Mouse (Mus musculus) kidney, adult 2 months (tissue): ENCODE measurements at regions not wholly inside any gene's neighbourhood (a gene's known extent, or its start where the extent isn't known, plus 50 kb on each side); places are given as distances from the start of the nearest gene placed in this dataset.
"Not testable (repeated sequence)": the region's sequence is repeated elsewhere in the genome, so short reads cannot be mapped to it uniquely, and the experiment has no call there.

Source experiments
- DNase-seq: peaks from one replicate; pipeline ENCODE4 v3.0.0; 2021
- H3K27ac ChIP-seq: fragments of 200-500 bp; 2 replicates; pipeline ENCODE4 v1.5.1; 2012; ENCODE audit warnings: low read depth, low read length, control low read depth, inconsistent platforms; ENCODE audit not compliant: insufficient read depth
- H3K27me3 ChIP-seq: fragments of 200-500 bp; replicated peaks from 2 replicates; pipeline ENCODE4 v1.6.1; 2012; ENCODE audit warnings: mild to moderate bottlenecking, moderate library complexity, low read length, inconsistent platforms; ENCODE audit not compliant: control insufficient read depth, insufficient read depth
- H3K36me3 ChIP-seq: fragments of 200-500 bp; 2 replicates; pipeline ENCODE4 v1.6.1; 2012; ENCODE audit warnings: mild to moderate bottlenecking, moderate library complexity, low read length, inconsistent platforms; ENCODE audit not compliant: control insufficient read depth, insufficient read depth
- H3K4me1 ChIP-seq: fragments of 200-500 bp; 2 replicates; pipeline ENCODE4 v1.6.1; 2011; ENCODE audit warnings: low read length; ENCODE audit not compliant: control insufficient read depth, insufficient read depth
- H3K4me3 ChIP-seq: fragments of 200-500 bp; 2 replicates; pipeline ENCODE4 v1.5.1; 2011; ENCODE audit warnings: mild to moderate bottlenecking, low read depth, low read length, control low read depth; ENCODE audit not compliant: insufficient read depth
- CTCF ChIP-seq: fragments of 200-500 bp; conservative IDR thresholded peaks from 2 replicates; pipeline ENCODE4 v1.5.1; 2011; ENCODE audit warnings: low read depth, mild to moderate bottlenecking, control low read depth, low read length, moderate library complexity, mixed read lengths; ENCODE audit not compliant: insufficient read depth, insufficient read length
- POLR2A ChIP-seq: fragments of 200-500 bp; IDR thresholded peaks from one replicate; pipeline ENCODE4 v1.6.1; 2011; ENCODE audit warnings: low read depth, low read length, control low read depth
- WGBS: fragments of 180-500 bp; shearing (Covaris S2); methylation state at CpG from one replicate; pipeline ENCODE4 v1.1.7; 2018; 5-methylcytosine and 5-hydroxymethylcytosine counted together

DNA sequence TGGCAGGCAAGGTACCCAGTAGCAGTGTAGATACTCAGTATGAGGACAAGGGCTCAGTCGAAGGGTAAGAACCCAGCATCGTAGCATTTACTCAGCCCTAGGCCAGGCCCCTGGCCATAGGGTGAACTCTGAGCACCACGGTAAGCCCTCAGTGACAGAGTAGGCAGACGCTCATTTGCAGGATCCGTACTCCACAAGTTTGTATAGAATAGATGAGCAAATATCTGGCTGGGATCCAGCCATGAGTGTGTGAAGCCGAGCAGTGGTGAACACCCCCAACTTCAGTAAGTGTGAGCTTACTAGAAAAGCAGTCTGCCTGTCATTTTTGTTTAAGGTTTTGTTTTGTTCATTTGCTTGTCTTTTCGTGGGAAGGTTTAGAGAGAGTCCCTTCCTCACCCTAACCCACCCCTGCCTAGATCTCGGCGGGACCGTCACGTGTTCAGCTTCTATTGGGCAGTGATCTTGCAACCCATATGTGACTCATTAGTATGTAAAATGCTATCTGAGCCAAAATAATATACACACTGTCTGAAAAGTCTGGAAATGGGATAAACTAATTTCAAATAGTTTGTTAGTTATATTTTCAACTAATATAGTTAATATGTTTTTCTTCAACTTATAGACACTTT lies 76.3 kb downstream of the Gm5447 start:
- no peak overlapping the region for H3K27ac ChIP-seq
- DNase-seq: no peak
- H3K36me3 ChIP-seq: no peaks in the 10 kb centered on the region
- WGBS: 89% methylated on average over 11 of the region's 11 CpGs
- H3K4me1 ChIP-seq: no peaks in the 10 kb centered on the region
- no peak overlapping the region for H3K4me3 ChIP-seq
- TF ChIP-seq CTCF (no peak), POLR2A (no peak)
- H3K27me3 ChIP-seq: no peaks in the 10 kb centered on the region

DNA sequence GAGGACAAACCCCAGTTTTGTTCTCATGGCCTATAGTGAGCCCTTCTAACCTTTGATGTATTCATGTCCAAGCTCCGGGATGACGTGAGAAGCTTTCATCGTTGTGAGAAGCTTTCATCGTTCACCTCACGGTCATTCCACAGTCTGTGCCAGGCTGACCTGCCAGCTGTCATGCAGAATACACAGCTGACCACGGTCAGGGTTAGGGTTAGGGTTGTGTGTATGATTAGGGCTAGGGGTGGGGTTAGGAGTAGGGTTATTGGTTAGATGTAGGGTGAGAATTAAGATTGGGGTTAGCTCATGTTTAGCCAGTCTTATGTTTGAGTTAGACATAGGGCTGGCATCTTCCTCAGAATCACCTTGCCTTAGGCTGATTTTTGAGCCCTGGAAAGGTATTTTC lies 77.6 kb downstream of the Gm5447 start:
- 94% methylated on average over 2 of the region's 6 CpGs for WGBS

DNA sequence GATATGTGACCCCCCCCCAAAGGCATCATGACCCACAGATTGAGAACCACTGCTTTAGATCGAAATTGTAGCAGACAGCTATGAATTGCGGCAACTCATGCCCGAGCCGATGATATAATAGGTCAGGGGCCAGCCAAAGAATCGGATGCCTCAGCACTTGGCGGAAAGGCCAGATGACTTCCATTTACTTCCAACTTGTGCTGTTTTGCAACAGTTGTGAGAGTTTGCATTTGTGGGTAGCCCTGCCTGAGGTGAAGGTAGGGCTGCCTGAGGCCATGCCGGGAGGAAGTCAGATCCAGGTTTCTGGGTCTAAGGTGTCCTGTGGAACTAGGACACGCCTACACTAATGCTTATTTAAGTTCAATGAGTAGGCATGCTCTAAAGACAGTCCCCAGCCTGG lies 80.4 kb downstream of the Gm5447 start:
- TF ChIP-seq POLR2A: no peak
- TF ChIP-seq CTCF: no peak
- no peaks in the 10 kb centered on the region for H3K4me1 ChIP-seq
- 90% methylated on average over 8 of the region's 8 CpGs for WGBS
- H3K27me3 ChIP-seq: no peaks in the 10 kb centered on the region
- H3K4me3 ChIP-seq: no peak overlapping the region
- H3K36me3 ChIP-seq: no peaks in the 10 kb centered on the region
- no peak for DNase-seq
- H3K27ac ChIP-seq: no peak overlapping the region

More for the DNA sequence above, 77.6 kb downstream of the Gm5447 start:
- not testable (repeated sequence) for H3K27ac ChIP-seq, DNase-seq, H3K4me1 ChIP-seq, H3K36me3 ChIP-seq, H3K4me3 ChIP-seq, H3K27me3 ChIP-seq

DNA sequence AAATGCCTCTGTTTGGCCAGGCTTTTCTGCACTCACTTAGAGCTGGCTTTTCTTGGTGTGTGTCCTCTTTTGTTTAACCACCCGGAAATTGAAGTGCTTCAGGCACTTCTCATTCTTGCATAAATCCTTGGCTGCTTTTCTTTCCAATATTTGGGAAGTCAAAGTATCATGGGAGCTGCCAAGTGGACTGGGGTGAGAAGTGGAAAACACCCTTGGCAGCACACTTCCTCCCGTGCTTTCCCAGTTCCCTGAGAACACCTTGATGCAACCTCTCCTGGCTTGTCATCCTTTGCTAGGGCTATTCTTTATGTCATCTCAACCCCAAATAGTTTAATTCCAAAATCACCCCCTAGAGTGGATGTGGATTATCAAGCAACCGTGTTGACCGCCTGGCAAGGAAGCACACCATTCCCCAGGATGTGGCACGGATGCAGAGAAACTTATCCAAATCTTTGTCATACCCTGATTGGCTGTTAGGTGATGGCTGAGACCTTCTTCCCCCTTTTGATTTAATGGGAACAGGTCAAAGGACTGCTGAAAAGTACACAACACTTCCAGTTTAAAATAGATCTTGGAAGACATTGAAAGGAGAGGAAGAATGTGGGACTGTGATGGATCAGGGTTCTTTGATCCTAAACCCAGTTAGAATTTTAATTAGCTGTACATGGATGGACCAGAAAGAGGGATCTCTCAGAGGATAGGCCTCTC lies 81.5 kb downstream of the Gm5447 start:
- WGBS: 69% methylated on average over 5 of the region's 5 CpGs
- no peak overlapping the region for H3K4me3 ChIP-seq
- no peak for DNase-seq

DNA sequence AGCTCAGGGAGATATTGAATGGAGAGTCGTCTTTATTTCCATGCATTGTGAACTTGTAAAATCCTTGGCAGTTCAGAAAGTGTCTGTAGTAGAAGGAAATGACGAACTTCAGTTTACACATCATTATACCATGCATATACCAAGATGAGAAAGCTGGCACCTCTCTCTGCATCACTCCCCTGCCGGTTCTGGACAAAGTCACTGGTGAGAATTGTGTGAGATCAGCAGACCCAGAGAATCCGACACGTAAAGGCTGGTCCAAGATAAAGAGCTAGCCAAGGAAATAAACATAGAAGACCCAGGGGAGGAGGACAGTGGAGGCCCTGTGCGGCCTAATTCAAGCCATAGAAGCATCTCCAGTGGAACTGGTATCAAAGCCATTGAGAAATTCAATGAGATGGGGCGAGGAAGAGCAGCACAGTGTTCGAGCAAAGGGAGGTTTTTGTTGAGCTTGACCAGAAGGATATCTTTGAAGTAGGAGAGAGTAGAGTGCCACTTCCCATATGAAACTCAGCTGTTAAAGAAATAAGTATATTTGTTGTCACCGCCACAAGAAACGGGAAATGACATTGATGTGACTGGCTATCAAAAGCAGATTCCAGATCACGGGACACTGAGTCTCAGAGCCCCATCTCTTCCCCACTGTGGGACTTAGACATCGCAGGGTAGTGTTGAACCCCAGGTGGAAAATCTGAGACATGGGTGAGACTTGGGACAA lies 82.3 kb downstream of the Gm5447 start:
- TF ChIP-seq POLR2A (no peak), CTCF (no peak)
- DNase-seq: no peak
- H3K36me3 ChIP-seq: no peaks in the 10 kb centered on the region
- H3K4me3 ChIP-seq: no peak overlapping the region
- no peaks in the 10 kb centered on the region for H3K4me1 ChIP-seq
- H3K27ac ChIP-seq: no peak overlapping the region
- H3K27me3 ChIP-seq: no peaks in the 10 kb centered on the region
- 90% methylated on average over 12 of the region's 12 CpGs for WGBS

More for the DNA sequence above, 81.5 kb downstream of the Gm5447 start:
- Histone ChIP-seq H3K36me3 (no peaks in the 10 kb centered on the region), H3K4me1 (no peaks in the 10 kb centered on the region), H3K27ac (no peak overlapping the region), H3K27me3 (no peaks in the 10 kb centered on the region)
- TF ChIP-seq CTCF (no peak), POLR2A (no peak)

DNA sequence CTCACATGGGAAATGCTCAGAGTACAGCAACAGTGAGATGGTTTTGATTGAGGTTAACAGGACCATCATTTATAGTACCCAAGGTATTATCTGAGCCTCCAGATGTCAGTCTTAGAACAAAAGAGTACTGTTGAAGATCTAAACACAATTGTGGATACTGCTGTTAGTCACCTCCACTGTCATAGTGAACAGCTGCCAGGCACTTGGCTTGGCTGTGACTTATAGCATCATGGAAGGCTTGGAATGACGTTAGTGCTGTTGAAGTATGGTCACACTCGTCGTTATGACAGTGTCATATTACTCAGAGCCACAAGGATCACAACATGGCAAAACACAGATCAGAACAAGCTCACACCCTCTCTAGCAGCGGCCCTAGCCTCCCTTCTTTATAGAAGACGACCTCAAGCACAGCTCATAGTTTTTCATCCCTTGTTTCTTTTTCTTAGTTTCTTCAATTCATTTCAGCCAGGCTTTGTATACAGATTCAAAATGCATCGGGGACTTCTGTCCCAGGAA lies 87.0 kb downstream of the Gm5447 start:
- Histone ChIP-seq H3K4me1 (no peaks in the 10 kb centered on the region), H3K27ac (no peak overlapping the region), H3K36me3 (no peaks in the 10 kb centered on the region), H3K27me3 (no peaks in the 10 kb centered on the region), H3K4me3 (no peak overlapping the region)
- no peak for DNase-seq
- no peak for TF ChIP-seq CTCF
- TF ChIP-seq POLR2A: no peak
- WGBS: 45% methylated on average over 6 of the region's 6 CpGs

DNA sequence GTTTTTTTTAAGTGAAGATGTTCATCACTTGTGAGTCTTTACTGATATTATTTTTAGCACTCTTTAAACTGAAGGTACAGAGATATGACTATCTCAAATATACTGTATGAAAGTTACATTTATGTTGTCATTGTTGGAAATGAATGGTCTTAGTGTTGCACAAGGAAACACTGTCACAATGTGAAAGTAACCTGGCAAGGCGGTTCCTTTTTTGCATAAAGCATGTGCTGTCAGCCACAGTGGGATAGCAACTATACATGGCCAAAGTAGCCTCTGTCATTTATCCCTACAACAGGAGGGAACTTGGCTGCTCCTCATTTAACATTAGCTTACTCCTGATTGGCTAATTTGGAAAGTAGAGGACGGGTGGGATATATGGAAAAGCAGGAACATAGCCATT lies 94.3 kb downstream of the Gm5447 start:
- no peak overlapping the region for H3K27ac ChIP-seq
- TF ChIP-seq POLR2A (no peak), CTCF (no peak)
- H3K27me3 ChIP-seq: no peaks in the 10 kb centered on the region
- H3K4me1 ChIP-seq: no peaks in the 10 kb centered on the region
- DNase-seq: no peak
- no peak overlapping the region for H3K4me3 ChIP-seq
- H3K36me3 ChIP-seq: no peaks in the 10 kb centered on the region
- 71% methylated on average over 2 of the region's 2 CpGs for WGBS
